Mouse (Mus musculus) limb, embryonic 13.5 days (tissue): ENCODE results near the gene Ucn. TPM values are rescaled to one million over a fixed set of nuclear protein-coding genes. Genes with fewer than 3 reads are reported as not detected.

Source experiments
- ATAC-seq: fragments of 200-750 bp; cut with Nextera tagmentation; 2 replicates; pipeline ENCODE4 v1.8.0; 2017; ENCODE audit warnings: low read depth, moderate number of reproducible peaks, moderate TSS enrichment; ENCODE audit not compliant: low FRiP score
- H3K27ac ChIP-seq: fragments of 300-500 bp; sonication (generic); 2 replicates; pipeline ENCODE4 v1.5.1; 2015; ENCODE audit warnings: inconsistent platforms, mild to moderate bottlenecking, moderate library complexity
- H3K27me3 ChIP-seq: fragments of 300-500 bp; sonication (generic); 2 replicates; pipeline ENCODE4 v1.6.1; 2015; ENCODE audit warnings: mild to moderate bottlenecking, inconsistent platforms
- H3K36me3 ChIP-seq: fragments of 300-500 bp; sonication (generic); 2 replicates; pipeline ENCODE4 v1.6.1; 2015; ENCODE audit warnings: inconsistent platforms, mild to moderate bottlenecking, moderate library complexity
- H3K4me1 ChIP-seq: fragments of 300-500 bp; sonication (generic); 2 replicates; pipeline ENCODE4 v1.6.1; 2015; ENCODE audit warnings: inconsistent platforms
- H3K4me2 ChIP-seq: fragments of 300-500 bp; sonication (generic); replicated peaks from 2 replicates; pipeline ENCODE4 v1.6.1; 2015; ENCODE audit warnings: inconsistent platforms, mild to moderate bottlenecking, moderate library complexity
- H3K4me3 ChIP-seq: fragments of 300-500 bp; sonication (generic); 2 replicates; pipeline ENCODE4 v1.5.1; 2015; ENCODE audit warnings: moderate library complexity, mild to moderate bottlenecking, inconsistent platforms
- H3K9ac ChIP-seq: fragments of 300-500 bp; sonication (generic); 2 replicates; pipeline ENCODE4 v1.6.1; 2015; ENCODE audit warnings: mild to moderate bottlenecking, inconsistent platforms
- H3K9me3 ChIP-seq: fragments of 300-500 bp; sonication (generic); 2 replicates; pipeline ENCODE4 v1.6.1; 2016; ENCODE audit warnings: inconsistent platforms
- WGBS: fragments of 180-500 bp; shearing (Covaris S2); methylation state at CpG from one replicate; pipeline ENCODE4 v1.1.7; 2015; 5-methylcytosine and 5-hydroxymethylcytosine counted together
- polyA plus RNA-seq: library from polyadenylated mRNA; unstranded; fragments of >200 nt; fragmentation: Nextera tagmentation; extraction: Ambion mirVana; gene quantifications from 2 replicates; pipeline ENCODE4 v1.2.1, GENCODE M21; 2015

Ucn gene
- polyA plus RNA-seq, 1 experiment from 2014 or later = not detected

DNA sequence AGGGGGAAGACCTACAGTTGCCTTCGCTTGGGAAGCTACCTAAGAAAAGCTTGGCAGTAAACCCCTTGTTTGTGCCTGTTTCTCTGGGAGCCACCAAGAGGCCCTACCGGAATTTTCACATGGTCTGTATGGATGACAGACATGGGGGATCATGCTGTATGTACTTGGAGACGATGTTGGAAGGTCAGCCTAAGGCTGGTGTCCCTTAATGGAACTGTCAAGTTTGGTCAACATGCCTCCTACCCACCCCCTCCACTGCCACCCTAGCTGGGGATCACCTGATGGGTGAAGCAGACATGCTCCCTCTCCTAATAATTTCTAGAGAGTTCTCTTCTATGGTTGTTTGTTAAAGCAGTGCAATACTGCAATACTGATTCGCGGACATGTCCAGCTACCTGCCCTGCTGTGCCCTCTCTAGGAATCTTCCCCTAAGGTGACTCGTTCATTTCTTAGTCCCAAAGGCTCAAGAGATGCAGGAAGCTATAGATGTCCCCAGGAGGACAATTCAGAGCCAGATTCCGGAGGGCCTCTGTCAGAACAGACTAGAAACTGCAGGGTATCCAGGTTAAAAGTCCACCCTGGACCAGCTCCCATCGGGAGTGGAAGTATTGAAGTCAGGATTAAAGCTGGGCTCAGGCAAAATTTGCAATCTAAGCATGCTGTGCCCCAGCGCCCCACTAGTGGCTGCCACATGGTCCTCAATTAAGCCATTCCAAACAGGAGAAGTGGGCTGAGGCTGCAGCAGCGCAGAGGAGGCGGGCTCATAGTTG is 42.7 kb downstream of the Ucn start:
- H3K4me1 ChIP-seq = peaks cover 34% of the 10 kb centered on the region
- peaks cover 90% of the 10 kb centered on the region for H3K27me3 ChIP-seq
- H3K9ac ChIP-seq = no peak overlapping the region
- peak overlapping the region; percentile 79 for H3K4me2 ChIP-seq
- peak overlapping the region; percentile 23 for H3K4me3 ChIP-seq
- H3K9me3 ChIP-seq = no peaks in the 10 kb centered on the region
- 25% methylated on average over 11 of the region's 11 CpGs for WGBS
- no peaks in the 10 kb centered on the region for H3K36me3 ChIP-seq
- no peak overlapping the region for H3K27ac ChIP-seq
- ATAC-seq = no peak

GRCm38 (mm10) chr5:31094799-31095691 is 43.6 kb downstream of the Ucn start:
- WGBS = under 1% methylated on average over 59 of the region's 59 CpGs
- 0 out of 2 replicates have a peak overlapping the region, but pooled peaks have one; percentile 13 for H3K9ac ChIP-seq

GRCm38 (mm10) chr5:31094100-31094798 is 44.4 kb downstream of the Ucn start:
- peaks cover 100% of the 10 kb centered on the region for H3K27me3 ChIP-seq

More at GRCm38 (mm10) chr5:31094799-31095691, 43.6 kb downstream of the Ucn start:
- Histone ChIP-seq H3K27ac (no peak overlapping the region), H3K4me1 (peaks cover 34% of the 10 kb centered on the region), H3K9me3 (no peaks in the 10 kb centered on the region), H3K27me3 (peaks cover 96% of the 10 kb centered on the region), H3K4me2 (peak overlapping the region; percentile 79), H3K36me3 (no peaks in the 10 kb centered on the region), H3K4me3 (peak overlapping the region; percentile 23)
- no peak for ATAC-seq

GRCm38 (mm10) chr5:31093151-31094041 is 45.2 kb downstream of the Ucn start:
- Histone ChIP-seq H3K4me1 (peaks cover 34% of the 10 kb centered on the region), H3K9me3 (no peaks in the 10 kb centered on the region), H3K27me3 (peaks cover 100% of the 10 kb centered on the region), H3K9ac (peak overlapping the region; percentile 63), H3K4me2 (peak overlapping the region; percentile 79), H3K27ac (no peak overlapping the region), H3K36me3 (no peaks in the 10 kb centered on the region), H3K4me3 (peak overlapping the region; percentile 48)
- WGBS = under 1% methylated on average over 52 of the region's 54 CpGs
- peak; percentile 43; the same call in 1 of the 2 replicates for ATAC-seq

More at GRCm38 (mm10) chr5:31094100-31094798, 44.4 kb downstream of the Ucn start:
- 3% methylated on average over 29 of the region's 29 CpGs for WGBS
- Histone ChIP-seq H3K9ac (no peak overlapping the region), H3K9me3 (no peaks in the 10 kb centered on the region), H3K4me3 (peak overlapping the region; percentile 23), H3K4me2 (peak overlapping the region; percentile 79), H3K27ac (no peak overlapping the region), H3K36me3 (no peaks in the 10 kb centered on the region), H3K4me1 (peaks cover 34% of the 10 kb centered on the region)
- no peak for ATAC-seq

- no peaks in the 10 kb centered on the region for H3K9me3 ChIP-seq
- peaks cover 100% of the 10 kb centered on the region for H3K27me3 ChIP-seq
- peak overlapping the region; percentile 79 for H3K4me2 ChIP-seq
- no peak overlapping the region for H3K27ac ChIP-seq
- peak overlapping the region; percentile 48 for H3K4me3 ChIP-seq
- no peak for ATAC-seq
- peaks cover 34% of the 10 kb centered on the region for H3K4me1 ChIP-seq
- WGBS = 1% methylated on average over 44 of the region's 53 CpGs
- H3K9ac ChIP-seq = peak overlapping the region; percentile 63
- no peaks in the 10 kb centered on the region for H3K36me3 ChIP-seq
Measured at GRCm38 (mm10) chr5:31092231-31092975, 46.2 kb downstream of the Ucn start.

Other genes with a start within 250 kb of the Ucn start
- 408 and 424 TPM in 2 replicates for gene Ost4, start 231.0 kb downstream of the Ucn start, polyA plus RNA-seq
- gene Emilin1, start 225.4 kb downstream of the Ucn start, polyA plus RNA-seq = 279 and 281 TPM in 2 replicates
- 20.0 and 22.6 TPM in 2 replicates for gene Khk, start 217.4 kb downstream of the Ucn start, polyA plus RNA-seq
- gene Cgref1, start 193.2 kb downstream of the Ucn start, polyA plus RNA-seq = 7.6 and 8.7 TPM in 2 replicates
- 136 and 142 TPM in 2 replicates for gene Preb, start 178.5 kb downstream of the Ucn start, polyA plus RNA-seq
- gene Tcf23, start 170.2 kb downstream of the Ucn start, polyA plus RNA-seq = not detected in 2 replicates
- gene Atraid, start 90.5 kb downstream of the Ucn start, polyA plus RNA-seq = 147 and 156 TPM in 2 replicates
- gene Slc5a6, start 89.9 kb downstream of the Ucn start, polyA plus RNA-seq = 13.4 and 14.1 TPM in 2 replicates
- gene Cad, start 84.0 kb downstream of the Ucn start, polyA plus RNA-seq = 30.0 and 33.7 TPM in 2 replicates
- not detected in 2 replicates for gene Dnajc5g, start 32.5 kb downstream of the Ucn start, polyA plus RNA-seq
- 0.38 and 0.57 TPM in 2 replicates for gene Slc30a3, start 30.6 kb downstream of the Ucn start, polyA plus RNA-seq
- gene Trim54, start 22.1 kb downstream of the Ucn start, polyA plus RNA-seq = 7.2 and 8.1 TPM in 2 replicates
- gene Mpv17, start 15.4 kb upstream of the Ucn start, polyA plus RNA-seq = 68.7 and 69.4 TPM in 2 replicates
- 0.99 and 1.8 TPM in 2 replicates for gene Gm29609, start 41.1 kb upstream of the Ucn start, polyA plus RNA-seq
- 84.8 and 92.4 TPM in 2 replicates for gene Gtf3c2, start 41.3 kb upstream of the Ucn start, polyA plus RNA-seq
- gene Snx17, start 54.4 kb upstream of the Ucn start, polyA plus RNA-seq = 161 and 165 TPM in 2 replicates
- gene Eif2b4, start 54.6 kb upstream of the Ucn start, polyA plus RNA-seq = 72.6 and 76.3 TPM in 2 replicates
- gene Zfp513, start 63.5 kb upstream of the Ucn start, polyA plus RNA-seq = 10.9 and 11.0 TPM in 2 replicates
- 131 and 133 TPM in 2 replicates for gene Ppm1g, start 81.9 kb upstream of the Ucn start, polyA plus RNA-seq
- gene Nrbp1, start 102.0 kb upstream of the Ucn start, polyA plus RNA-seq = 165 and 166 TPM in 2 replicates
- gene Gm9970, start 102.4 kb upstream of the Ucn start, polyA plus RNA-seq = 0.38 and 0.48 TPM in 2 replicates
- 16.1 and 21.3 TPM in 2 replicates for gene Krtcap3, start 112.9 kb upstream of the Ucn start, polyA plus RNA-seq
- gene Ift172, start 152.3 kb upstream of the Ucn start, polyA plus RNA-seq = 37.8 and 45.0 TPM in 2 replicates
- 83.5 and 84.4 TPM in 2 replicates for gene Fndc4, start 157.3 kb upstream of the Ucn start, polyA plus RNA-seq
- gene Gckr, start 158.6 kb upstream of the Ucn start, polyA plus RNA-seq = 0.14 and 0.28 TPM in 2 replicates